Mouse (Mus musculus): ENCODE results near the gene Fsd1l. TPM values are rescaled to one million over a fixed set of nuclear protein-coding genes. Genes with fewer than 3 reads are reported as not detected.

Fsd1l gene
- polyA plus RNA-seq, 1 experiment from 2014 or later: 3.7 TPM

GRCm38 (mm10) chr4:53594204-53594603 is 37.1 kb upstream of the Fsd1l start:
- no peak for ATAC-seq (replicated peaks; ENCODE audit: low FRiP score)
- no peak overlapping the region for H3K4me3 ChIP-seq (ENCODE audit: low read depth, low read length)

GRCm38 (mm10) chr4:53595246-53596062 is 35.8 kb upstream of the Fsd1l start:
- Histone ChIP-seq H3K9me3 (ENCODE audit: control insufficient read depth, low read length) (no peaks in the 10 kb centered on the region), H3K4me3 (ENCODE audit: low read depth, low read length) (no peak overlapping the region), H3K4me2 (no peak overlapping the region), H3K36me3 (ENCODE audit: control insufficient read depth, insufficient read depth, low read length) (no peaks in the 10 kb centered on the region), H3K27ac (ENCODE audit: low read depth, low read length) (peak overlapping the region; percentile 73), H3K27me3 (replicated peaks; ENCODE audit: control insufficient read depth, insufficient read depth, low read length) (no peaks in the 10 kb centered on the region), H3K4me1 (replicated peaks; ENCODE audit: control insufficient read depth, insufficient read depth, low read length) (no peaks in the 10 kb centered on the region), H3K9ac (ENCODE audit: low read depth, low read length) (no peak overlapping the region)
- ATAC-seq (replicated peaks; ENCODE audit: low FRiP score): peak; percentile 82
- DNase-seq (ENCODE audit: low spot score): no peak
- 64% methylated on average over 12 of the region's 12 CpGs for WGBS

More at GRCm38 (mm10) chr4:53594204-53594603, 37.1 kb upstream of the Fsd1l start:
- Histone ChIP-seq H3K9ac (ENCODE audit: low read depth, low read length) (no peak overlapping the region), H3K9me3 (ENCODE audit: control insufficient read depth, low read length) (no peaks in the 10 kb centered on the region), H3K4me1 (replicated peaks; ENCODE audit: control insufficient read depth, insufficient read depth, low read length) (no peaks in the 10 kb centered on the region), H3K27ac (ENCODE audit: low read depth, low read length) (no peak overlapping the region), H3K27me3 (replicated peaks; ENCODE audit: control insufficient read depth, insufficient read depth, low read length) (no peaks in the 10 kb centered on the region), H3K36me3 (ENCODE audit: control insufficient read depth, insufficient read depth, low read length) (no peaks in the 10 kb centered on the region), H3K4me2 (no peak overlapping the region)
- whole genome bisulfite sequencing: 36% methylated on average over 4 of the region's 4 CpGs
- DNase-seq (ENCODE audit: low spot score): peak; percentile 34

GRCm38 (mm10) chr4:53596063-53596895 is 35.0 kb upstream of the Fsd1l start:
- DNase-seq (ENCODE audit: low spot score) (no peak), ATAC-seq (replicated peaks; ENCODE audit: low FRiP score) (no peak)
- no peak overlapping the region for H3K4me3 ChIP-seq (ENCODE audit: low read depth, low read length)
- WGBS: 82% methylated on average over 15 of the region's 15 CpGs
- H3K9me3 ChIP-seq (ENCODE audit: control insufficient read depth, low read length): no peaks in the 10 kb centered on the region
- H3K27ac ChIP-seq (ENCODE audit: low read depth, low read length): peak overlapping the region; percentile 73
- no peaks in the 10 kb centered on the region for H3K27me3 ChIP-seq (replicated peaks; ENCODE audit: control insufficient read depth, insufficient read depth, low read length)
- H3K4me1 ChIP-seq (replicated peaks; ENCODE audit: control insufficient read depth, insufficient read depth, low read length): no peaks in the 10 kb centered on the region
- H3K9ac ChIP-seq (ENCODE audit: low read depth, low read length): no peak overlapping the region
- no peaks in the 10 kb centered on the region for H3K36me3 ChIP-seq (ENCODE audit: control insufficient read depth, insufficient read depth, low read length)
- H3K4me2 ChIP-seq: peak overlapping the region; percentile 1; the same call in 1 of the 2 replicates

GRCm38 (mm10) chr4:53600462-53600861 is 30.8 kb upstream of the Fsd1l start:
- WGBS: 43% methylated on average over 6 of the region's 6 CpGs
- Histone ChIP-seq H3K4me2 (no peak overlapping the region), H3K27me3 (replicated peaks; ENCODE audit: control insufficient read depth, insufficient read depth, low read length) (no peaks in the 10 kb centered on the region), H3K9ac (ENCODE audit: low read depth, low read length) (no peak overlapping the region), H3K36me3 (ENCODE audit: control insufficient read depth, insufficient read depth, low read length) (no peaks in the 10 kb centered on the region), H3K4me1 (replicated peaks; ENCODE audit: control insufficient read depth, insufficient read depth, low read length) (no peaks in the 10 kb centered on the region), H3K27ac (ENCODE audit: low read depth, low read length) (no peak overlapping the region), H3K4me3 (ENCODE audit: low read depth, low read length) (no peak overlapping the region), H3K9me3 (ENCODE audit: control insufficient read depth, low read length) (no peaks in the 10 kb centered on the region)
- DNase-seq (ENCODE audit: low spot score): no peak
- ATAC-seq (replicated peaks; ENCODE audit: low FRiP score): no peak

- Histone ChIP-seq H3K36me3 (ENCODE audit: control insufficient read depth, insufficient read depth, low read length) (no peaks in the 10 kb centered on the region), H3K9ac (ENCODE audit: low read depth, low read length) (no peak overlapping the region), H3K9me3 (ENCODE audit: control insufficient read depth, low read length) (no peaks in the 10 kb centered on the region), H3K4me2 (no peak overlapping the region), H3K4me3 (ENCODE audit: low read depth, low read length) (no peak overlapping the region), H3K27ac (ENCODE audit: low read depth, low read length) (no peak overlapping the region), H3K27me3 (replicated peaks; ENCODE audit: control insufficient read depth, insufficient read depth, low read length) (no peaks in the 10 kb centered on the region), H3K4me1 (replicated peaks; ENCODE audit: control insufficient read depth, insufficient read depth, low read length) (no peaks in the 10 kb centered on the region)
- ATAC-seq (replicated peaks; ENCODE audit: low FRiP score) (no peak), DNase-seq (ENCODE audit: low spot score) (no peak)
- 78% methylated on average over 5 of the region's 5 CpGs for WGBS
Observed at GRCm38 (mm10) chr4:53614576-53615225, 16.6 kb upstream of the Fsd1l start.

DNA sequence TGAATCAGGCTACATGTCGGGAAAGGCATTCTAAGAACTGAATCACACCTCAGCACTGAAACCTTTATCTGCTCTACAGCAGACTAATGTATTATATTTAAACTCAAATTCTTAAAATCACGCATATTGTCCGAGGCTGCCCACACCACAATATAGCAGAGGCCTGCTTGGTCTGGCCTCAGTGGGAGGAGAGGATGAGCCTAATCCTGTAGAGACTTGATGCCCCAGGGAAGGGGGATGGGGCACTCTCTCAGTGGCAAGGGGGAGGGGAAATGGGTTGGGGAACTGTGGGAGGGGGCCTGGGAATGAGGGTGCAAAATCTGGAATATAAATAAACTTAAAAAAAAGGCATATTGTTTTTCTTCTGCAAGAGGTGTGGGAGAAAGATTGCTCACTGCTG is 13.3 kb upstream of the Fsd1l start:
- ATAC-seq (replicated peaks; ENCODE audit: low FRiP score) (no peak), DNase-seq (ENCODE audit: low spot score) (no peak)
- Histone ChIP-seq H3K27me3 (replicated peaks; ENCODE audit: control insufficient read depth, insufficient read depth, low read length) (no peaks in the 10 kb centered on the region), H3K4me2 (no peak overlapping the region), H3K9ac (ENCODE audit: low read depth, low read length) (no peak overlapping the region), H3K4me3 (ENCODE audit: low read depth, low read length) (no peak overlapping the region), H3K9me3 (ENCODE audit: control insufficient read depth, low read length) (no peaks in the 10 kb centered on the region), H3K4me1 (replicated peaks; ENCODE audit: control insufficient read depth, insufficient read depth, low read length) (no peaks in the 10 kb centered on the region), H3K27ac (ENCODE audit: low read depth, low read length) (no peak overlapping the region), H3K36me3 (ENCODE audit: control insufficient read depth, insufficient read depth, low read length) (no peaks in the 10 kb centered on the region)
- 57% methylated on average over 3 of the region's 3 CpGs for WGBS

DNA sequence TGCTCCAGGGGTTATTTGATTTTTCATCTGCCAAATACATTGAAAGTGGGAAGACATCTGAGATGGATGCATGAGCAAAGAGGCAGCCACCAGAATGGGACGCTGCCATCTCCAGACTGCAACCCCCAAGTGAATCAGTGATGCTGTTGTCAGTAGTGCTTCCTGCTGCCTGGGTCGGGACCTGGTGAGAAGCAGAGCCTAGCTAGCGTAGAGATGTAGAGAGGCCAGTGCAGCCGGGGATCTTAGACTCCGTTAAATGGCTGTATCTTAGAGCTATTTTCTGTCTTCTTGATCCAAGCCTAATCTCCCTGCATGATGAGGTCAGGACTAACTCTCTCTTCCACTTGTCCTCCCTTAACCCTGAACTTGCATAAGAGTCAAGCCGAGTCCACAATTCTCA is 11.2 kb upstream of the Fsd1l start:
- ATAC-seq (replicated peaks; ENCODE audit: low FRiP score): no peak
- H3K4me1 ChIP-seq (replicated peaks; ENCODE audit: control insufficient read depth, insufficient read depth, low read length): no peaks in the 10 kb centered on the region

DNA sequence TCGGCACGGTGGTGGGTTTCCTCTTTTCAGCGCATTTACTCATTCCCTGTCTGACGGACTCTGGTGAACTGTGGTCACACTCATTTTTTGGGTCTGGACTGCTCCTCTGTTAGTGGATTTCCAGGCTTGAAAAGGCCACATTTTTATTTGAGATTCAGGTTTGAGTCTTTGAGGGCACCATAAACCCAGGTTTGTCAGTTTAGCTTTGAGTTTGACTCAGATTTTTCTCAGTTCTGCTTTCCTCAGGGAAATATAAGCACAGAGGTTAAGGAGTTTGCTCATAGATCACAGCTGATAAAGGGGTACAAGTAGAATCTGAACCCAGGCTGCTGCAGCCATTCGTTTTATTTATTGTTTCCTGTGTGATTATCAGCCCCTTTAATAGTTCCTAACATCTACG is 10.2 kb upstream of the Fsd1l start:
- Histone ChIP-seq H3K9me3 (ENCODE audit: control insufficient read depth, low read length) (no peaks in the 10 kb centered on the region), H3K4me2 (no peak overlapping the region), H3K9ac (ENCODE audit: low read depth, low read length) (no peak overlapping the region), H3K27me3 (replicated peaks; ENCODE audit: control insufficient read depth, insufficient read depth, low read length) (no peaks in the 10 kb centered on the region), H3K4me3 (ENCODE audit: low read depth, low read length) (no peak overlapping the region), H3K36me3 (ENCODE audit: control insufficient read depth, insufficient read depth, low read length) (no peaks in the 10 kb centered on the region), H3K4me1 (replicated peaks; ENCODE audit: control insufficient read depth, insufficient read depth, low read length) (no peaks in the 10 kb centered on the region), H3K27ac (ENCODE audit: low read depth, low read length) (no peak overlapping the region)
- DNase-seq (ENCODE audit: low spot score) (no peak), ATAC-seq (replicated peaks; ENCODE audit: low FRiP score) (no peak)
- WGBS: 70% methylated on average over 6 of the region's 6 CpGs

More for the DNA sequence above, 11.2 kb upstream of the Fsd1l start:
- 88% methylated on average over 6 of the region's 6 CpGs for WGBS
- no peak for DNase-seq (ENCODE audit: low spot score)
- Histone ChIP-seq H3K4me3 (ENCODE audit: low read depth, low read length) (no peak overlapping the region), H3K27ac (ENCODE audit: low read depth, low read length) (no peak overlapping the region), H3K27me3 (replicated peaks; ENCODE audit: control insufficient read depth, insufficient read depth, low read length) (no peaks in the 10 kb centered on the region), H3K4me2 (no peak overlapping the region), H3K36me3 (ENCODE audit: control insufficient read depth, insufficient read depth, low read length) (no peaks in the 10 kb centered on the region), H3K9ac (ENCODE audit: low read depth, low read length) (no peak overlapping the region), H3K9me3 (ENCODE audit: control insufficient read depth, low read length) (no peaks in the 10 kb centered on the region)
